Mouse (Mus musculus): ENCODE measurements around the gene Stom. TPM values are rescaled to one million over a fixed set of nuclear protein-coding genes. Genes with fewer than 3 reads are reported as not detected.

The Stom gene
- polyA plus RNA-seq, 1 experiment from 2014 or later = 15.4 TPM

- DNase-seq (ENCODE audit: low spot score, missing footprints) (no peak), ATAC-seq (ENCODE audit: low FRiP score) (no peak)
- H3K4me1 ChIP-seq (ENCODE audit: control insufficient read depth, insufficient read depth, low read length) = no peaks in the 10 kb centered on the region
- H3K9me3 ChIP-seq (ENCODE audit: control insufficient read depth, low read length) = no peaks in the 10 kb centered on the region
- H3K4me3 ChIP-seq (ENCODE audit: low read depth, low read length) = no peak overlapping the region
- no peak overlapping the region for H3K4me2 ChIP-seq
- WGBS = 61% methylated on average over 10 of the region's 10 CpGs
- no peak overlapping the region for H3K27ac ChIP-seq (ENCODE audit: low read depth, low read length)
- no peaks in the 10 kb centered on the region; the same call in 1 of the 2 replicates for H3K27me3 ChIP-seq (ENCODE audit: control insufficient read depth, insufficient read depth, low read length)
- H3K36me3 ChIP-seq (ENCODE audit: control insufficient read depth, insufficient read depth, low read length) = no peaks in the 10 kb centered on the region
- no peak overlapping the region for H3K9ac ChIP-seq (ENCODE audit: low read length)
Measured at GRCm38 (mm10) chr2:35327583-35327982, 9.2 kb downstream of the Stom start.

GRCm38 (mm10) chr2:35326931-35327330, 9.8 kb downstream of the Stom start:
- 70% methylated on average over 1 of the region's 1 CpGs for WGBS
- H3K4me2 ChIP-seq = no peak overlapping the region
- no peak overlapping the region for H3K27ac ChIP-seq (ENCODE audit: low read depth, low read length)
- no peaks in the 10 kb centered on the region for H3K9me3 ChIP-seq (ENCODE audit: control insufficient read depth, low read length)
- H3K4me1 ChIP-seq (ENCODE audit: control insufficient read depth, insufficient read depth, low read length) = no peaks in the 10 kb centered on the region
- H3K27me3 ChIP-seq (ENCODE audit: control insufficient read depth, insufficient read depth, low read length) = no peaks in the 10 kb centered on the region; the same call in 1 of the 2 replicates
- H3K4me3 ChIP-seq (ENCODE audit: low read depth, low read length) = no peak overlapping the region
- no peak for DNase-seq (ENCODE audit: low spot score, missing footprints)
- no peaks in the 10 kb centered on the region for H3K36me3 ChIP-seq (ENCODE audit: control insufficient read depth, insufficient read depth, low read length)
- H3K9ac ChIP-seq (ENCODE audit: low read length) = no peak overlapping the region
- no peak for ATAC-seq (ENCODE audit: low FRiP score)

- 73% methylated on average over 10 of the region's 10 CpGs for WGBS
- Histone ChIP-seq H3K4me1 (ENCODE audit: control insufficient read depth, insufficient read depth, low read length) (no peaks in the 10 kb centered on the region), H3K9ac (ENCODE audit: low read length) (no peak overlapping the region), H3K27ac (ENCODE audit: low read depth, low read length) (no peak overlapping the region), H3K27me3 (ENCODE audit: control insufficient read depth, insufficient read depth, low read length) (no peaks in the 10 kb centered on the region; the same call in 1 of the 2 replicates), H3K4me2 (no peak overlapping the region), H3K36me3 (ENCODE audit: control insufficient read depth, insufficient read depth, low read length) (no peaks in the 10 kb centered on the region), H3K9me3 (ENCODE audit: control insufficient read depth, low read length) (no peaks in the 10 kb centered on the region), H3K4me3 (ENCODE audit: low read depth, low read length) (no peak overlapping the region)
- DNase-seq (ENCODE audit: low spot score, missing footprints) (no peak), ATAC-seq (ENCODE audit: low FRiP score) (no peak)
Measured at GRCm38 (mm10) chr2:35325930-35326329, 10.8 kb downstream of the Stom start.

GRCm38 (mm10) chr2:35322404-35323164, 14.2 kb downstream of the Stom start:
- H3K9me3 ChIP-seq (ENCODE audit: control insufficient read depth, low read length) = no peaks in the 10 kb centered on the region
- WGBS = 87% methylated on average over 10 of the region's 10 CpGs
- ATAC-seq (ENCODE audit: low FRiP score) (no peak), DNase-seq (ENCODE audit: low spot score, missing footprints) (no peak)
- H3K27ac ChIP-seq (ENCODE audit: low read depth, low read length) = no peak overlapping the region
- H3K4me3 ChIP-seq (ENCODE audit: low read depth, low read length) = no peak overlapping the region
- no peaks in the 10 kb centered on the region for H3K36me3 ChIP-seq (ENCODE audit: control insufficient read depth, insufficient read depth, low read length)
- H3K4me1 ChIP-seq (ENCODE audit: control insufficient read depth, insufficient read depth, low read length) = 0 out of 2 replicates have a peak, but pooled peaks cover 2% of the 10 kb centered on the region
- no peaks in the 10 kb centered on the region; the same call in 1 of the 2 replicates for H3K27me3 ChIP-seq (ENCODE audit: control insufficient read depth, insufficient read depth, low read length)
- no peak overlapping the region for H3K4me2 ChIP-seq
- H3K9ac ChIP-seq (ENCODE audit: low read length) = no peak overlapping the region

- Histone ChIP-seq H3K9ac (ENCODE audit: low read length) (no peak overlapping the region), H3K9me3 (ENCODE audit: control insufficient read depth, low read length) (no peaks in the 10 kb centered on the region), H3K4me2 (no peak overlapping the region), H3K36me3 (ENCODE audit: control insufficient read depth, insufficient read depth, low read length) (no peaks in the 10 kb centered on the region), H3K4me3 (ENCODE audit: low read depth, low read length) (no peak overlapping the region), H3K27me3 (ENCODE audit: control insufficient read depth, insufficient read depth, low read length) (no peaks in the 10 kb centered on the region; the same call in 1 of the 2 replicates), H3K27ac (ENCODE audit: low read depth, low read length) (no peak overlapping the region), H3K4me1 (ENCODE audit: control insufficient read depth, insufficient read depth, low read length) (0 out of 2 replicates have a peak, but pooled peaks cover 2% of the 10 kb centered on the region)
- ATAC-seq (ENCODE audit: low FRiP score) = no peak
- 93% methylated on average over 15 of the region's 15 CpGs for WGBS
- DNase-seq (ENCODE audit: low spot score, missing footprints) = no peak
Measured at GRCm38 (mm10) chr2:35320399-35320798, 16.4 kb downstream of the Stom start.

GRCm38 (mm10) chr2:35318405-35318804, 18.4 kb downstream of the Stom start:
- H3K36me3 ChIP-seq (ENCODE audit: control insufficient read depth, insufficient read depth, low read length) = no peaks in the 10 kb centered on the region
- WGBS = 89% methylated on average over 12 of the region's 12 CpGs
- no peaks in the 10 kb centered on the region for H3K9me3 ChIP-seq (ENCODE audit: control insufficient read depth, low read length)
- 0 out of 2 replicates have a peak, but pooled peaks cover 4% of the 10 kb centered on the region for H3K4me1 ChIP-seq (ENCODE audit: control insufficient read depth, insufficient read depth, low read length)
- DNase-seq (ENCODE audit: low spot score, missing footprints) (no peak), ATAC-seq (ENCODE audit: low FRiP score) (no peak)
- H3K4me3 ChIP-seq (ENCODE audit: low read depth, low read length) = no peak overlapping the region
- H3K27ac ChIP-seq (ENCODE audit: low read depth, low read length) = no peak overlapping the region
- no peak overlapping the region for H3K9ac ChIP-seq (ENCODE audit: low read length)
- no peak overlapping the region for H3K4me2 ChIP-seq
- H3K27me3 ChIP-seq (ENCODE audit: control insufficient read depth, insufficient read depth, low read length) = no peaks in the 10 kb centered on the region

- Histone ChIP-seq H3K27ac (ENCODE audit: low read depth, low read length) (no peak overlapping the region), H3K27me3 (ENCODE audit: control insufficient read depth, insufficient read depth, low read length) (no peaks in the 10 kb centered on the region), H3K9me3 (ENCODE audit: control insufficient read depth, low read length) (no peaks in the 10 kb centered on the region), H3K9ac (ENCODE audit: low read length) (no peak overlapping the region), H3K4me3 (ENCODE audit: low read depth, low read length) (no peak overlapping the region), H3K36me3 (ENCODE audit: control insufficient read depth, insufficient read depth, low read length) (no peaks in the 10 kb centered on the region), H3K4me1 (ENCODE audit: control insufficient read depth, insufficient read depth, low read length) (0 out of 2 replicates have a peak, but pooled peaks cover 4% of the 10 kb centered on the region), H3K4me2 (no peak overlapping the region)
- ATAC-seq (ENCODE audit: low FRiP score) (no peak), DNase-seq (ENCODE audit: low spot score, missing footprints) (no peak)
- WGBS = 86% methylated on average over 4 of the region's 4 CpGs
Measured at GRCm38 (mm10) chr2:35317604-35318003, 19.2 kb downstream of the Stom start.

DNA sequence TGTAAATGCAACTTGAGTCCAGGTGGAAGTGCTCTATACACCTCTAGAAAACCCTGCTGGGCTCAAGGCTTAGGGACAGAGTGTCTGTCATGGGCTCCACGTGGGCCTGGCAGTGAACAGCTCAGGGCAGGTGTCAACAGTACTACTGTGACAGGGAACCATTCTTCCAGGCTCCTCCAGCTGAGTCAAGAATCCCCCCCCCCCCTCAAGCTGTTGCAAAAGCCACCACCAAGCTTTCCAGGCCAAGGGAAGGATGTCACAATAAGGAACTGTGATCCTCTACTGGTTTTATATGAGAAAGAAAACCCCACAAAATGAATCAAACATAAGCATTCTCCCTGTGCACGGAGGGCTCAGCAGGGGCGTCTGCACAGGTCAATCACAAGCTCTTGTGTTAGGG, 22.5 kb downstream of the Stom start:
- no peak for ATAC-seq (ENCODE audit: low FRiP score)
- Histone ChIP-seq H3K9me3 (ENCODE audit: control insufficient read depth, low read length) (no peaks in the 10 kb centered on the region), H3K27ac (ENCODE audit: low read depth, low read length) (no peak overlapping the region), H3K4me2 (no peak overlapping the region), H3K36me3 (ENCODE audit: control insufficient read depth, insufficient read depth, low read length) (no peaks in the 10 kb centered on the region), H3K4me3 (ENCODE audit: low read depth, low read length) (no peak overlapping the region), H3K9ac (ENCODE audit: low read length) (no peak overlapping the region), H3K4me1 (ENCODE audit: control insufficient read depth, insufficient read depth, low read length) (0 out of 2 replicates have a peak, but pooled peaks cover 2% of the 10 kb centered on the region), H3K27me3 (ENCODE audit: control insufficient read depth, insufficient read depth, low read length) (no peaks in the 10 kb centered on the region)
- no peak for DNase-seq (ENCODE audit: low spot score, missing footprints)
- WGBS = 31% methylated on average over 3 of the region's 3 CpGs

DNA sequence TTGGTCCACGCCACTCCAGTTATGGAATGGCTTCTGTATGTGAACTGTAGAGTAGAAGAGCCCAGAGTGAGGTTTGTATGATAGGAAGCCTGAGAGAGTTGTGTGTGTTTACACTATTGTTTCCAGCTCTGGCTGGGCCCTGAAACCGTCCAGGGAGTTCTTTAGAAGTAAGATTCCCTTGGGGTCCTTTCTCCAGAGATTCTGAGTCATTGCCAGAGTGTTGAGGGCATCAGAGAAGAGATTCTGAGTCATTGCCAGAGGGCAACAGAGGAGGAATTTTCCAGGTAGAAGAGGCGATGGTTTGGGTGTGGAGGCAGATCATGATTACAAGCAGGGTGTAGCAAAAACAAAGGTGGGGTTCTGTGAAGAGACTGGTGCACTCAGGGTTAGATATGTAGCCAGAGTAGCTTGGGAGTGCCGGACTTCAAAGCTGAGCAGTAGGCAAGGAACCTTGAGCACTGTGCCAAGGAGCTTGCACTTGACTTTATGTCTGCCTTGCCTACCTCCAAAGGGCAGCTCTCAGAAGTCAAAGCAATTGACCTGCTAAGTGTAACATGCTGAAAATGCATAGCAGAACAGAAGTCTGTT, 26.8 kb downstream of the Stom start:
- Histone ChIP-seq H3K36me3 (ENCODE audit: control insufficient read depth, insufficient read depth, low read length) (no peaks in the 10 kb centered on the region), H3K4me2 (no peak overlapping the region), H3K4me3 (ENCODE audit: low read depth, low read length) (no peak overlapping the region), H3K4me1 (ENCODE audit: control insufficient read depth, insufficient read depth, low read length) (0 out of 2 replicates have a peak, but pooled peaks cover 2% of the 10 kb centered on the region), H3K27ac (ENCODE audit: low read depth, low read length) (no peak overlapping the region), H3K9ac (ENCODE audit: low read length) (no peak overlapping the region), H3K9me3 (ENCODE audit: control insufficient read depth, low read length) (no peaks in the 10 kb centered on the region), H3K27me3 (ENCODE audit: control insufficient read depth, insufficient read depth, low read length) (no peaks in the 10 kb centered on the region)
- WGBS = 88% methylated on average over 4 of the region's 4 CpGs
- DNase-seq (ENCODE audit: low spot score, missing footprints) (no peak), ATAC-seq (ENCODE audit: low FRiP score) (no peak)

All from midbrain, embryonic 11.5 days (tissue).